Mouse (Mus musculus) heart, embryonic 12.5 days (tissue): ENCODE data around the gene Camkmt. TPM values are rescaled to one million over a fixed set of nuclear protein-coding genes. Genes with fewer than 3 reads are reported as not detected.

Source experiments
- ATAC-seq: fragments of 200-750 bp; cut with Nextera tagmentation; 2 replicates; pipeline ENCODE4 v1.8.0; 2017; ENCODE audit warnings: moderate TSS enrichment, moderate library complexity; ENCODE audit not compliant: insufficient number of reproducible peaks, low FRiP score
- H3K27ac ChIP-seq: fragments of 300-500 bp; sonication (generic); 2 replicates; pipeline ENCODE4 v1.5.1; 2016; ENCODE audit warnings: mild to moderate bottlenecking, moderate library complexity; ENCODE audit not compliant: poor library complexity, severe bottlenecking
- H3K27me3 ChIP-seq: fragments of 300-500 bp; sonication (generic); replicated peaks from 2 replicates; pipeline ENCODE4 v1.6.1; 2016; ENCODE audit warnings: mild to moderate bottlenecking, moderate library complexity
- H3K36me3 ChIP-seq: fragments of 300-500 bp; sonication (generic); 2 replicates; pipeline ENCODE4 v1.6.1; 2016; ENCODE audit warnings: mild to moderate bottlenecking, moderate library complexity
- H3K4me1 ChIP-seq: fragments of 300-500 bp; sonication (generic); replicated peaks from 2 replicates; pipeline ENCODE4 v1.6.1; 2016; ENCODE audit warnings: mild to moderate bottlenecking
- H3K4me2 ChIP-seq: fragments of 300-500 bp; sonication (generic); 2 replicates; pipeline ENCODE4 v1.6.1; 2016; ENCODE audit warnings: mild to moderate bottlenecking, moderate library complexity
- H3K4me3 ChIP-seq: fragments of 300-500 bp; sonication (generic); 2 replicates; pipeline ENCODE4 v1.5.1; 2016; ENCODE audit warnings: mild to moderate bottlenecking
- H3K9ac ChIP-seq: fragments of 300-500 bp; sonication (generic); 2 replicates; pipeline ENCODE4 v1.6.1; 2016; ENCODE audit warnings: mild to moderate bottlenecking, moderate library complexity
- H3K9me3 ChIP-seq: fragments of 300-500 bp; sonication (generic); replicated peaks from 2 replicates; pipeline ENCODE4 v1.6.1; 2016; ENCODE audit warnings: mild to moderate bottlenecking, moderate library complexity
- WGBS: fragments of 180-500 bp; shearing (Covaris S2); methylation state at CpG from one replicate; pipeline ENCODE4 v1.1.7; 2016; 5-methylcytosine and 5-hydroxymethylcytosine counted together
- polyA plus RNA-seq: library from polyadenylated mRNA; unstranded; fragments of >200 nt; fragmentation: Nextera tagmentation; extraction: Ambion mirVana; gene quantifications from 2 replicates; pipeline ENCODE4 v1.2.1, GENCODE M21; 2016

Gene Camkmt
- polyA plus RNA-seq, 1 experiment from 2014 or later, result 6.6 TPM

DNA sequence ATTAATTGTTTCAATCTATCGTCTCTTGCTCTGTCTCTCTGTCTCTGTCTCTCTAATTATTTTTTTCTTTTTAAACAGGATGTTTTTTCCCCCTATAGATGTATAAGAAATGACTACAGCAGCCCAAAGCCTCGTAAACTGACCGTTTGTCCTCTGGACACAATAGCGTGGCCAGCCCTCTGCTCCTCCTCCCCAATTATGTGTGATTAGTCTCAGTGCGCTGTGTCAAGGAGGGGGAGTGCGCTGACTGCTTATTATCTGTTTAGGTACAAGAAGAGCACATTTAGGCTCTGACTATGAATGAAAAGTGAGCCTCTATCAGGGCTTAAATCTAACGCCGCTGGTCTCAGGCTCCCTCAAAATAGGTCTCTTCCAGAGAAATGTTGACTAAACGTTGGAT is 368.2 kb downstream of the Camkmt start:
- Histone ChIP-seq H3K9ac (no peak overlapping the region), H3K4me1 (peaks cover 12% of the 10 kb centered on the region; the same call in 1 of the 2 replicates), H3K36me3 (no peaks in the 10 kb centered on the region), H3K27ac (no peak overlapping the region), H3K4me2 (no peak overlapping the region), H3K4me3 (no peak overlapping the region), H3K9me3 (no peaks in the 10 kb centered on the region), H3K27me3 (peaks cover 83% of the 10 kb centered on the region)
- 16% methylated on average over 9 of the region's 9 CpGs for WGBS
- ATAC-seq, result no peak

DNA sequence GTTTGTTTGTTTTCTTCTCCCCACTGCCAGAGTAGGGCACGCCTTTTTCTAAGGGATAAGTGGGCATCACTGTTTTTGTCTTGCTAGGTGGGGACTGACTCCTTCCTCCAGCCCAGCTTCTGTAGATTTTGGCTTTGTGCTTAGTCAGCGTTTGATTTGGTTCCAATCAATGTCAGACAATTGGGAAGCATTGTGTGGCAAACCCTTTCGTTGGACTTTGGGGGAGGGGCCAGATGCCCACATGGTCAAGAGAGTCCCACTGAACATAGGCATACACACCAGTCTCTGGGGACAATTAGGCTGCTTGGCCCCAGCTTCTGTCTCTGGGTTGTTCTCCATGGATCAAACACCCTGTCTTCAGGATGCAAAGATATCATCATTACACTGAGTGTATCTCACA is 371.2 kb downstream of the Camkmt start:
- H3K4me2 ChIP-seq, result no peak overlapping the region
- 40% methylated on average over 3 of the region's 3 CpGs for WGBS
- no peak overlapping the region for H3K9ac ChIP-seq

DNA sequence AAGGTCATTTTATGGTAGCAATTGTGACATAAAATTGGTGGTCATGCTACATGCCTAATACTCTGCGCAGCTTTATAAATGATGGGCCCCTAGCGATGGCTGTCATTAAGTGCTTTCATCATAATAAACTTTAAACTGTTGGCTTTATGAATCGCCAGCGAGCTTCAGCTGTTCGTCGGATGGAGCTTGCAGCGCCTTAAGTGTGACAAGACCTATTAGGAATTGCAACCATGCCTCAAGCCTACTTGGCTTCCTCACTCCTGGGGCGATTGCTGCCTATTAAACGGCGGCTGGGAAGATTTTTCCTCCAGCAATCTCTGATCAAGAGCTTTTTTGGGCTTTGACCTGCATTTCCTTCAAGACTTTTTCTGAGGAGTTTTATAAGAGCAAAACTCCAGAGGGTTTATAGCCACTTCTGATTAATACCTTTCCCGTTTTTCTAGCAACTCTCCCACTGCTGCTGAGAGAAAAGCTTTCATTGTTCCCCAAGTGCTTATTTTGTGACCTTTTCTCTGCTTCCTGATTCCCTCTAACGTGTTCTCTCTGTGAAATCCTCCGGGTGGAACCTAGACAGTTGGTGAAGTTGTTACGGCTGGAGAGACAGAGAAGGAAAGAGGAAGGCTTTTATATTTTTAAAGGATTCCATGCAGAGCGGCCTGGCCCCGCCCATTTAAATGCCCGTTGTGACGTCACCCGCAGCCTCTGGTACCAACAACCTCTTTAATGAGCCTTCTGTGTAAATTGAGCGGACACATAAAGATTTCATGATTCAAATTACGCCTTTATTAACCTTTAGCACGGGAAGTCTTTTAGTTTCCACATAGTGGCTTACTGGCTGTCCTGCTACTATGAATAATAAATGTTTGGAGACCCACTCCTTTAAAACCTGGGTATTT is 373.4 kb downstream of the Camkmt start:
- H3K4me1 ChIP-seq, result peaks cover 13% of the 10 kb centered on the region
- no peaks in the 10 kb centered on the region for H3K9me3 ChIP-seq
- H3K27ac ChIP-seq, result no peak overlapping the region
- H3K36me3 ChIP-seq, result no peaks in the 10 kb centered on the region
- no peak overlapping the region for H3K9ac ChIP-seq
- H3K4me2 ChIP-seq, result peak overlapping the region; percentile 62
- WGBS, result 14% methylated on average over 22 of the region's 22 CpGs
- no peak for ATAC-seq
- H3K4me3 ChIP-seq, result peak overlapping the region; percentile 35
- H3K27me3 ChIP-seq, result peaks cover 91% of the 10 kb centered on the region

More for the DNA sequence above, 371.2 kb downstream of the Camkmt start:
- H3K9me3 ChIP-seq, result no peaks in the 10 kb centered on the region
- peaks cover 16% of the 10 kb centered on the region for H3K4me1 ChIP-seq
- no peak overlapping the region for H3K4me3 ChIP-seq
- no peak for ATAC-seq
- H3K27me3 ChIP-seq, result peaks cover 87% of the 10 kb centered on the region
- H3K36me3 ChIP-seq, result no peaks in the 10 kb centered on the region
- no peak overlapping the region for H3K27ac ChIP-seq

DNA sequence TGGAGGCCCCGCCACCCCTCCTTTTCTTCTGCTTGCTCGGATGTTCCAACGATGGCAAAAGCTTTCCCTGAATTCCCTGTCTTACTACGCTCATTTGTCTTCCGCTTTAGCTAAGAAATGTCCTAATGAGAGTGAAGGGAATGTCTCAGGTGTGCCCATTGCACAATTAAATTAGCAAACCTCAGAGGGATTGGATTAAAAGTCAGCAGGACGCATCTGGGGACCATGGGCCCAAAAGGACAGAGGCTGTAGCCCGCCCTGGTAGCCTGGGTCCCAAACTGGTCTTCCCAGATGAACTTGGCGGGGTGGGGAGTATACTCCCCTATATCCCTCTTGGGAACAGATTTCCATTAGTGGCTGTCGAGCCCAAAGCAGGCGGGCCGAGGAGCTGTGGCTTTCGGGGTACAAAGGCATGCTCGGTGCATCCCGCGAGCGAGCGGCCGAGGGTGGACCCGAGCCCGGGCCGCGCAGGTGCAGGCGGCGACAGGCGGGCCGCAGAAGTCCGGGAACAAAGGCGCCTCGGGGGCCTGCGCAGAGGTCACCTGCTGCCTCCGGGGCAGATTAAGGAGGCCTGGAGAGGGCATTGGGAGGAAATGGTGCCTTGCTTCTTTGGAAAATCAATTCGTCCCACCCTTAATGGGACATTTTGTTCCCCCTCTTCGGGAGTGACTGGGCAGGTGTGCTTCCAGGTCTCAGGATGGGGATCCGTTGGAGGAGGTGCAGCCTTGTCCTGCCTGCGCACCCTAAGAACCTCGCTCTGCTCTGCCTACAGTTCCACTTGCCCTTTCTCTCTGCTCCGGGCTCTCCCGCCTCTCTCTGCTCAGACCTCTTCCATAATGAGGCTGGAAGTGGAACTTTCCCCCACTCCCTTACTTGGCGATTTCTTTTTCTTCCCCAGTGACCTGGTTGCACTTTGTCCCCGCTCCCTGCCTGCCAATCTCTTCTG is 374.4 kb downstream of the Camkmt start:
- Histone ChIP-seq H3K27ac (no peak overlapping the region), H3K36me3 (no peaks in the 10 kb centered on the region), H3K9me3 (0 out of 2 replicates have a peak, but pooled peaks cover 3% of the 10 kb centered on the region), H3K4me2 (peak overlapping the region; percentile 62), H3K9ac (no peak overlapping the region), H3K27me3 (peaks cover 92% of the 10 kb centered on the region), H3K4me1 (peaks cover 13% of the 10 kb centered on the region), H3K4me3 (peak overlapping the region; percentile 35)
- WGBS, result 1% methylated on average over 40 of the region's 40 CpGs
- no peak for ATAC-seq

DNA sequence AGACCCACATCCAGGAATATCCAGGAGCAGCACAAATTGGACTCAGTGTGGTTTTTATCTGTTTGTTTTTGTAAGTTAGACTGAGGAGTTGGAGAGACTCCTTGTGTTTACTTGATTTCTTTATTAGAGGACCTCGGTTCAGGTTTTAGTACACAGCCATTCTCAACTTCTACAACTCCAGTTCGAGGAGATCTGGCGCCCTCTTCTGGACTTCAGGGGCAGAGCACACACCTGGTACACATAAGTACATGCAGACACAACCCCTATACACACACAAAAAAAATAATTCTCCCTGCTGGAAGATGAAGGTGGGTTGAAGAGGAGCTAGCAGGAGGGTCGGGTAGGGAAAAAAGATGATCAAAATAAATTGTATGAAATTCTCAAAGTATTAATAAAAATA is 379.4 kb downstream of the Camkmt start:
- Histone ChIP-seq H3K4me1 (peaks cover 7% of the 10 kb centered on the region), H3K9ac (no peak overlapping the region), H3K9me3 (0 out of 2 replicates have a peak, but pooled peaks cover 3% of the 10 kb centered on the region), H3K4me3 (no peak overlapping the region), H3K27ac (no peak overlapping the region), H3K4me2 (no peak overlapping the region), H3K27me3 (peaks cover 94% of the 10 kb centered on the region), H3K36me3 (no peaks in the 10 kb centered on the region)
- ATAC-seq, result no peak
- 66% methylated on average over 4 of the region's 4 CpGs for WGBS

DNA sequence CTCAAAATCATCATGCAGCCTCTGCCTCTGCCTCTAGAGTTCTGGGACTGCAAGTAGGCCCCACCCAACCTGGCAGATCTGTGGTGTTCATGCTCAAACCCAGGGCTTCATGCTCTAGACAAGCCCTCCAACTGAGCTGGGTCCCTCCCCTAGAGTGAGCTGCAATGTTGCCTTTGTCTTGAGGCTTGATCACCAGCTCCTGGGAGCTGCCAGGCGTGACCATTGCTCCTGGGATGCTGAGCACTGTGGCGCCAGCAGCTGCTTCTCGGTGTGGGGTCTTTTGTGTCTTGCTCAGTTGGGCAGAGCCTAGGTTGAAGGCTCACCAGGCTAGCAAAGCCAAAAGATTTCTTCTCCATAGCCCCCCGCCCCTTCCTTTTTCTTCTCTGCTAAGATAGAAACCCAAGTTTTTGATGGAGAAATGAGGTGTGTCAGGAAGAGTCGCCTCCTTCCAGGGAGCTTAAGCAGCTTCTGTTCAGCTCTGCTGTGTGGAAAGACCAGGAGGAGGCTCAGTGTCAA is 382.4 kb downstream of the Camkmt start:
- Histone ChIP-seq H3K4me1 (no peaks in the 10 kb centered on the region), H3K27ac (no peak overlapping the region), H3K36me3 (no peaks in the 10 kb centered on the region), H3K9ac (no peak overlapping the region), H3K27me3 (peaks cover 88% of the 10 kb centered on the region), H3K4me2 (no peak overlapping the region), H3K9me3 (0 out of 2 replicates have a peak, but pooled peaks cover 3% of the 10 kb centered on the region), H3K4me3 (no peak overlapping the region)
- whole genome bisulfite sequencing, result 8% methylated on average over 5 of the region's 5 CpGs
- ATAC-seq, result no peak

DNA sequence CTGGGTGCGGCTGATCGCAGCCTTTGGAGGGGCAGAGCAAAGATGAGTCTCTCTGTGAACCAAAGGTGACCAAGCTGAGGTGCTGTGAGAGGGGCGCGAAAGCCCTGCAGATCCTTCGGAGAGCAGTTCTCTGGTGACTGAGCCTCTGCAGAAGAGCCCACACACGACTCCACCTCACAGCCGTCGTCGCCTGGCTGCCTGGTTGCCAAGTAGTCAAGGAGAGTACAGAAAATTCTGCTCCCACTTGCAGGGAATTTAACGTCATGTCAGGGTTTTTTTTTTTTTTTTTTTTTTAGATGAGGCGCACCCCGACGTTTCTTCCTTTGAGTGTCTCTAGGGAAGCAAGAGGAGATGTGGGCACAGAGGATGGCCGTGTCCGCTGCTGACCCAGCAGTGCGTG is 382.9 kb downstream of the Camkmt start:
- no peak overlapping the region for H3K4me2 ChIP-seq
- no peaks in the 10 kb centered on the region for H3K4me1 ChIP-seq
- no peak overlapping the region for H3K4me3 ChIP-seq
- H3K27me3 ChIP-seq, result peaks cover 86% of the 10 kb centered on the region
- H3K9me3 ChIP-seq, result 0 out of 2 replicates have a peak, but pooled peaks cover 3% of the 10 kb centered on the region
- WGBS, result 4% methylated on average over 16 of the region's 16 CpGs
- no peaks in the 10 kb centered on the region for H3K36me3 ChIP-seq
- no peak overlapping the region for H3K27ac ChIP-seq
- ATAC-seq, result no peak
- no peak overlapping the region for H3K9ac ChIP-seq

DNA sequence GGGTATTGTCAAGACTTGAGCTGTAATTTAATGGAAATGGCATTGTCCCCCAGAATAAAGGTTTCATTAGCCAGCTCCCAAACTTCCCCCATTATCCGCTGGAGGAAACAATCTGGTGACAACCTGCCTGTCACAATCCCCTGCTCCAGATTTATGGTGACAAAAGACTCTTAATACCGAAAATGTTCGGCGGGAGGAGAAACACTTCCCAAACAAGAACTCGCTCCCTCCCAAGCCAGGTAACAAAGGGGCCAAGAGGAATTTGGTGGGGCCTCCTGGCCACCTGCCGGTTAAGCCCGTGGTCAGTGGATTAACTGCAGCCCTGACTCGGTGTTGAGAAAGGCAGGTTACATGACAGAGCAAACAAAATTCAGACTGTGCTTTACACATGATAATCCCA is 383.5 kb downstream of the Camkmt start:
- ATAC-seq, result no peak
- H3K9me3 ChIP-seq, result 0 out of 2 replicates have a peak, but pooled peaks cover 3% of the 10 kb centered on the region
- no peak overlapping the region for H3K4me3 ChIP-seq
- H3K36me3 ChIP-seq, result no peaks in the 10 kb centered on the region
- H3K9ac ChIP-seq, result no peak overlapping the region
- H3K4me2 ChIP-seq, result no peak overlapping the region
- H3K27ac ChIP-seq, result no peak overlapping the region
- H3K27me3 ChIP-seq, result peaks cover 84% of the 10 kb centered on the region
- H3K4me1 ChIP-seq, result no peaks in the 10 kb centered on the region
- WGBS, result 6% methylated on average over 8 of the region's 8 CpGs

DNA sequence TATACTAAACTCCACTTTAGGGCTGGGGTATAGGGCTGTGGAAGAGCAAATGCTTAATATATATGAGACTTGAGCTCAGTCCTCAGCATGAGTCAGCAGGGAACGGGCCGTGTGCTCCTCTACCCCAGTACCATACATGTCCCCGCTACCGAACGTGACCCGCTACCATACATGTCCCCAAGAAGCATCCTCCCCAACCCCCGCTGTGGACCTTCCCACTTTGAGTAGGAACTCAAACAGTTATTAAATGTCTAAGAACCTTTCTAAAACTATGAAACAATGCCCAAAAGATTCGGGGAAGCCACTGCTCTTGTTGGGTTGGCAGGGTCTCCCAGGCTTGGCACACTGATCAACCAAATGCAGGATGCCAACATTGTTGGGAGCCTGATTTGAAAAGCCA is 390.9 kb downstream of the Camkmt start:
- 78% methylated on average over 8 of the region's 8 CpGs for WGBS
- Histone ChIP-seq H3K27ac (no peak overlapping the region), H3K27me3 (peaks cover 87% of the 10 kb centered on the region), H3K9ac (no peak overlapping the region), H3K4me1 (peaks cover 9% of the 10 kb centered on the region), H3K9me3 (no peaks in the 10 kb centered on the region), H3K4me3 (no peak overlapping the region), H3K36me3 (no peaks in the 10 kb centered on the region), H3K4me2 (no peak overlapping the region)
- ATAC-seq, result no peak

DNA sequence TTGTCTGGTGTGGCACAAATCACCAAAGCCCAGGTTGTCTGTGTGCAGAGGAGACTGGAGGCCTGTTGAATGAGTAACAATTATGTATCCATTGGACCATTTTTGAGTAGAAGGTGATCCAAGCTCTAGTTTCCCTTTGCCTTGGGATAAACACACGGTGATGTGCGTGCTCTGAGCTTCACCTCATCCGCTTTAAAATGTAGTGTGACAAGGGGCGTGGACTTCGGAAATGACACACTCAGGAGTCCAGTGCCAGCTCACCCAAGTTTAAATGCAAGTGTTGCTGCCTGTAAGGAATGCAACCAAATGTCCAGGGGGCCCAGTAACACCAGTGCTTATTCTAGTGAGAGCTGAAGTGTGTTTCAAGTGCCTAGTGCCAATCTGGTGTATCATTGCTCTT is 392.7 kb downstream of the Camkmt start:
- H3K4me1 ChIP-seq, result peaks cover 15% of the 10 kb centered on the region

DNA sequence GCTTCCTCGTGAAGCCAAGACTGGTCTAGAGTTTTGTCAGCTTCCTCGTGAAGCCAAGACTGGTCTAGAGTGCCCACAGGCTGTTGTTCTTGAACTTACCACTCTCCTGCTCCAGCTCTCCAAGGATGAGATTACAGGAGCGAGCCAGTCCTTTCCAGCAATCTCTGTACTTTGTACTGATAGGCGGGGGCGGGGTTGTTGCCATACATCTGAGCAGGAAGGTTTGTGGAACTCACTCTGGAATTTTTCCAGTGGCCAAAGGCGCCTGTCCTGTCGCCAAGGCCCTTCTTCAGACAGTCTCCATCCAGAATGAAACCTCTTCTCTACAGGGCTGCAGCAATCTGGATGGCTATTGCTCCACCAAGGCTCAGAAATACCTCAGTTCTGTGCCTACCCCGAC is 393.7 kb downstream of the Camkmt start:
- no peak overlapping the region for H3K27ac ChIP-seq
- no peak for ATAC-seq
- 29% methylated on average over 8 of the region's 8 CpGs for WGBS

More for the DNA sequence above, 392.7 kb downstream of the Camkmt start:
- no peak for ATAC-seq
- Histone ChIP-seq H3K27ac (no peak overlapping the region), H3K4me3 (no peak overlapping the region), H3K9ac (no peak overlapping the region), H3K36me3 (no peaks in the 10 kb centered on the region), H3K27me3 (peaks cover 87% of the 10 kb centered on the region), H3K4me2 (no peak overlapping the region), H3K9me3 (no peaks in the 10 kb centered on the region)
- WGBS, result 86% methylated on average over 5 of the region's 5 CpGs

More for the DNA sequence above, 393.7 kb downstream of the Camkmt start:
- H3K36me3 ChIP-seq, result no peaks in the 10 kb centered on the region
- no peak overlapping the region for H3K4me2 ChIP-seq
- H3K4me1 ChIP-seq, result peaks cover 15% of the 10 kb centered on the region
- no peak overlapping the region for H3K4me3 ChIP-seq
- no peak overlapping the region for H3K9ac ChIP-seq
- peaks cover 89% of the 10 kb centered on the region for H3K27me3 ChIP-seq
- H3K9me3 ChIP-seq, result no peaks in the 10 kb centered on the region
